Mouse (Mus musculus): ENCODE data around the gene Gm9958.

DNA sequence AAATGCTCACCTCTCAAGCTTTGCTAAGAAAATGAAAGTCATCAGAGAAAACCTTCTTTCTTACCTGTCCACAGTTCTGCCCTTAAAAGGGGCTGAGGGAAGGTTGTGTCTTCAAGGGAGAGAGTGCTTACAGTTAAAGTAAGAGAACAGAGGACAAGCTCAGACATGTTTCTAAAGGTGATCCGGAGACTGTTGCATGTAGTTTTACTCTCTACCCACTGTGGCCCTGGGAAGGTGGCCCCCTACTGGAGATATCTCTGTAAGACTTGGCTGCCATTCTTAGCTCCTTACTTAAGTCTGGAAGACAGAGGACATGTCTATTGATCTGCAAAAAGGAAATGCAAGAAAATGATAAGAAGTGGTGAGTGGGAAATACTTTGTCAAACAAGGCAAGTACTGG, 16.1 kb downstream of the Gm9958 start:
- TF ChIP-seq CTCF (IDR thresholded peaks at IDR 0.05; ENCODE audit: borderline replicate concordance, control insufficient read depth, extremely low read depth, insufficient read depth, low read length, poor library complexity) (no peak), POLR2A (IDR thresholded peaks at IDR 0.05; ENCODE audit: control insufficient read depth, extremely low read depth, insufficient read depth, low read length, poor library complexity) (no peak)

All from thymus, adult 2 months (tissue).